Mouse (Mus musculus) midbrain, postnatal 0 days (tissue): ENCODE measurements around the gene Prss29. TPM values are rescaled to one million over a fixed set of nuclear protein-coding genes. Genes with fewer than 3 reads are reported as not detected.

ENCODE experiments used
- ATAC-seq: fragments of 200-750 bp; cut with Nextera tagmentation; 2 replicates; pipeline ENCODE4 v1.8.0; 2017; ENCODE audit warnings: moderate number of reproducible peaks, mild to moderate bottlenecking, moderate TSS enrichment, moderate library complexity; ENCODE audit not compliant: low FRiP score
- DNase-seq: peaks from one replicate; pipeline ENCODE4 v3.0.0-alpha.2; 2015; ENCODE audit warnings: low spot score
- H3K27ac ChIP-seq: fragments of 300-500 bp; sonication (generic); 2 replicates; pipeline ENCODE4 v1.5.1; 2014; ENCODE audit warnings: low read depth, mild to moderate bottlenecking, low read length, mixed read lengths
- H3K27me3 ChIP-seq: fragments of 300-500 bp; sonication (generic); 2 replicates; pipeline ENCODE4 v1.6.1; 2014; ENCODE audit warnings: low read length, control low read depth, mixed read lengths; ENCODE audit not compliant: insufficient read depth
- H3K36me3 ChIP-seq: fragments of 300-500 bp; sonication (generic); 2 replicates; pipeline ENCODE4 v1.6.1; 2014; ENCODE audit warnings: low read length, control low read depth, mixed read lengths; ENCODE audit not compliant: insufficient read depth
- H3K4me1 ChIP-seq: fragments of 300-500 bp; sonication (generic); 2 replicates; pipeline ENCODE4 v1.6.1; 2014; ENCODE audit warnings: mild to moderate bottlenecking, control low read depth, antibody characterized with exemption, low read length, mixed read lengths; ENCODE audit not compliant: insufficient read depth
- H3K4me2 ChIP-seq: fragments of 300-500 bp; sonication (generic); 2 replicates; pipeline ENCODE4 v1.6.1; 2014; ENCODE audit warnings: low read depth, mild to moderate bottlenecking, low read length, mixed read lengths; ENCODE audit not compliant: poor library complexity, severe bottlenecking
- H3K4me3 ChIP-seq: fragments of 300-500 bp; sonication (generic); 2 replicates; pipeline ENCODE4 v1.5.1; 2014; ENCODE audit warnings: low read depth, mild to moderate bottlenecking, low read length, moderate library complexity
- H3K9ac ChIP-seq: fragments of 300-500 bp; sonication (generic); replicated peaks from 2 replicates; pipeline ENCODE4 v1.6.1; 2014; ENCODE audit warnings: mild to moderate bottlenecking, low read length, moderate library complexity, mixed read lengths; ENCODE audit not compliant: poor library complexity, severe bottlenecking
- H3K9me3 ChIP-seq: fragments of 300-500 bp; sonication (generic); 2 replicates; pipeline ENCODE4 v1.6.1; 2016; ENCODE audit warnings: low read length, control low read depth
- CTCF ChIP-seq: IDR thresholded peaks from 2 replicates; pipeline ENCODE4 v1.5.1; 2016; ENCODE audit warnings: antibody characterized with exemption, mild to moderate bottlenecking
- WGBS: fragments of 180-500 bp; shearing (Covaris S2); extraction: QIAGEN DNeasy Blood & Tissue Kit; methylation state at CpG from one replicate; pipeline ENCODE4 v1.1.7; 2014; 5-methylcytosine and 5-hydroxymethylcytosine counted together
- polyA plus RNA-seq: library from polyadenylated mRNA; unstranded; fragments of >200 nt; fragmentation: Nextera tagmentation; extraction: Ambion mirVana; gene quantifications from 2 replicates; pipeline ENCODE4 v1.2.1, GENCODE M21; 2015
- total RNA-seq: library from RNA; depleted of rRNA; stranded (reverse); fragments of >200 nt; gene quantifications from 2 replicates; pipeline ENCODE4 v1.2.3, GENCODE M21; 2014; rRNA removed

The Prss29 gene
- total and polyA plus RNA-seq, 2 experiments from 2014 or later: not detected

- Histone ChIP-seq H3K27ac (no peak overlapping the region), H3K4me1 (no peaks in the 10 kb centered on the region), H3K4me2 (no peak overlapping the region), H3K4me3 (no peak overlapping the region), H3K27me3 (no peaks in the 10 kb centered on the region), H3K36me3 (no peaks in the 10 kb centered on the region), H3K9me3 (no peaks in the 10 kb centered on the region), H3K9ac (no peak overlapping the region)
- DNase-seq (no peak), ATAC-seq (no peak)
- WGBS: 65% methylated on average over 2 of the region's 2 CpGs
- TF ChIP-seq CTCF: no peak
Observed at GRCm38 (mm10) chr17:25361291-25361690, 42.8 kb downstream of the Prss29 start.

DNA sequence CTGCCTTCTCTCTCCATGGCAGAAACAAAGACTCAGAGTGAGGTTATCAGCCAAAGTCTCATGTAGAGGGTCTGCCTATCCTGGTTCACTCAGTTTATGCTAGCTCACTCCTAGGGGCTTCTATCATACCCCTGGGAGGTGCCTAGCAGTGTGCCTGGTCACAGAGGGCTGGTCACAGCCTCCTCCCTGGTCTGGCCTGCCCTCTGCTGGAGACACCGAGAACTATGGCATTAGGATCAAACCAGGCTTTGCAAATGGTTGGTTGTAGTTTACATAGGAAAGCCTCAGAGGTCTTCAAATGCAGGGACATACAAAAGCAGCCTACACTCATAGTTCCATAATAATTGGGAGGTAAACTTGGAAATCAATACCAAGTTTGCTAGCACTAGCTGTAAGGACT, 45.3 kb downstream of the Prss29 start:
- Histone ChIP-seq H3K9ac (no peak overlapping the region), H3K36me3 (no peaks in the 10 kb centered on the region), H3K27me3 (no peaks in the 10 kb centered on the region), H3K4me1 (no peaks in the 10 kb centered on the region), H3K9me3 (no peaks in the 10 kb centered on the region), H3K4me2 (no peak overlapping the region), H3K4me3 (no peak overlapping the region), H3K27ac (no peak overlapping the region)
- DNase-seq (peak; percentile 4), ATAC-seq (no peak)
- peak; percentile 73 for TF ChIP-seq CTCF
- WGBS: 0% methylated on average over 1 of the region's 1 CpGs

DNA sequence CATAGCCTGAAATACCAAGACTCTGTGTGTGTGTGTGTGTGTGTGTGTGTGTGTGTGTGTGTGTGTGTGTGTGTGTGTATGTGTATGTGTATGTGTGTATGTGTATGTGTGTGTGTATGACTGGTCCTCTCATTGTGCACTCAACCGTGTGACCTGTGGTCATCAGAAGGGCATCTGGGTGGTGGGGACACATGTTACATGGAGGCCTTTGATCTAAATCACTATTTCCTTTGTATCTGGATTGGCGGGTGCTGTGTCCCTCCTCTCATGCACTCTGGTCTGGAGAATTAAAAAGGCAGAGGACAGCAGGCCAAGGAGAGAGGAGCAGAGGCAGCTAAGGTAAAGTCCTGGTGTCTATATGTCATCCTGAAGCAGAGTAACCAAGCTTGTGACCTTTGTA, 47.6 kb downstream of the Prss29 start, which contains the start of gene Tpsb2:
Tpsb2 (plus strand) TSS at position 301 of the 400 bp plus-strand sequence.
- DNase-seq (no peak), ATAC-seq (no peak)
- H3K4me2 ChIP-seq: no peak within 1 kb of the TSS
- H3K36me3 ChIP-seq: no peaks in the 10 kb centered on the region
- no peak within 1 kb of the TSS for H3K9ac ChIP-seq
- H3K4me1 ChIP-seq: no peaks in the 10 kb centered on the region
- WGBS: 67% methylated on average over 2 of the region's 2 CpGs
- no peaks in the 10 kb centered on the region for H3K9me3 ChIP-seq
- H3K27ac ChIP-seq: no peak within 1 kb of the TSS
- H3K4me3 ChIP-seq: no peak within 1 kb of the TSS
- no peaks in the 10 kb centered on the region for H3K27me3 ChIP-seq
- no peak for TF ChIP-seq CTCF

GRCm38 (mm10) chr17:25368973-25369372, 50.5 kb downstream of the Prss29 start, which contains the start of gene Tpsg1:
Gene Tpsg1 (plus strand): TSS chr17:25369273.
- H3K27me3 ChIP-seq: no peaks in the 10 kb centered on the region
- H3K36me3 ChIP-seq: no peaks in the 10 kb centered on the region
- H3K4me2 ChIP-seq: no peak within 1 kb of the TSS
- no peak for TF ChIP-seq CTCF
- no peak within 1 kb of the TSS for H3K4me3 ChIP-seq
- H3K4me1 ChIP-seq: no peaks in the 10 kb centered on the region
- no peak within 1 kb of the TSS for H3K27ac ChIP-seq
- ATAC-seq (no peak), DNase-seq (no peak)
- H3K9me3 ChIP-seq: no peaks in the 10 kb centered on the region
- WGBS: 70% methylated on average over 3 of the region's 3 CpGs
- no peak within 1 kb of the TSS for H3K9ac ChIP-seq

Other genes with a start within 250 kb of the Prss29 start
- 11.1 and 11.2 TPM in 2 replicates for gene Tmem204, start 235.1 kb upstream of the Prss29 start, total RNA-seq
- gene Tmem204, start 235.1 kb upstream of the Prss29 start, polyA plus RNA-seq: 8.2 and 8.3 TPM in 2 replicates
- gene Telo2, start 202.7 kb upstream of the Prss29 start, total RNA-seq: 45.0 and 56.3 TPM in 2 replicates
- gene Telo2, start 202.7 kb upstream of the Prss29 start, polyA plus RNA-seq: 34.9 and 36.5 TPM in 2 replicates
- gene Ptx4, start 197.9 kb upstream of the Prss29 start, total RNA-seq: 0.42 TPM in 1 of 2 replicates, not detected in the other
- 0.20 and 0.59 TPM in 2 replicates for gene Ptx4, start 197.9 kb upstream of the Prss29 start, polyA plus RNA-seq
- gene Clcn7, start 185.3 kb upstream of the Prss29 start, total RNA-seq: 37.9 and 39.5 TPM in 2 replicates
- 25.5 and 26.7 TPM in 2 replicates for gene Clcn7, start 185.3 kb upstream of the Prss29 start, polyA plus RNA-seq
- not detected in 2 replicates for gene Ccdc154, start 156.2 kb upstream of the Prss29 start, total RNA-seq
- gene Ccdc154, start 156.2 kb upstream of the Prss29 start, polyA plus RNA-seq: not detected in 2 replicates
- 0.57 TPM in 1 of 2 replicates, not detected in the other for gene Gm38655, start 143.2 kb upstream of the Prss29 start, total RNA-seq
- not detected in 2 replicates for gene Gm38655, start 143.2 kb upstream of the Prss29 start, polyA plus RNA-seq
- 16.8 and 17.9 TPM in 2 replicates for gene BC003965, start 134.1 kb upstream of the Prss29 start, total RNA-seq
- gene BC003965, start 134.1 kb upstream of the Prss29 start, polyA plus RNA-seq: 30.2 and 30.3 TPM in 2 replicates
- 34.1 and 34.7 TPM in 2 replicates for gene Unkl, start 130.3 kb upstream of the Prss29 start, total RNA-seq
- 17.3 and 19.5 TPM in 2 replicates for gene Unkl, start 130.3 kb upstream of the Prss29 start, polyA plus RNA-seq
- 97.2 and 104 TPM in 2 replicates for gene Gnptg, start 78.5 kb upstream of the Prss29 start, total RNA-seq
- 127 and 134 TPM in 2 replicates for gene Gnptg, start 78.5 kb upstream of the Prss29 start, polyA plus RNA-seq
- gene Tsr3, start 78.5 kb upstream of the Prss29 start, total RNA-seq: 39.6 and 40.1 TPM in 2 replicates
- 74.2 and 76.2 TPM in 2 replicates for gene Tsr3, start 78.5 kb upstream of the Prss29 start, polyA plus RNA-seq
- 94.2 and 98.4 TPM in 2 replicates for gene Baiap3, start 62.3 kb upstream of the Prss29 start, total RNA-seq
- gene Baiap3, start 62.3 kb upstream of the Prss29 start, polyA plus RNA-seq: 48.4 and 49.9 TPM in 2 replicates
- 444 and 524 TPM in 2 replicates for gene Ube2i, start 44.0 kb upstream of the Prss29 start, total RNA-seq
- 401 and 432 TPM in 2 replicates for gene Ube2i, start 44.0 kb upstream of the Prss29 start, polyA plus RNA-seq
- not detected in 2 replicates for gene Prss34, start 20.3 kb upstream of the Prss29 start, total RNA-seq
- gene Prss34, start 20.3 kb upstream of the Prss29 start, polyA plus RNA-seq: not detected in 2 replicates
- gene Prss28, start 10.0 kb upstream of the Prss29 start, total RNA-seq: not detected in 2 replicates
- not detected in 2 replicates for gene Prss28, start 10.0 kb upstream of the Prss29 start, polyA plus RNA-seq
- gene Tpsab1, start 26.9 kb downstream of the Prss29 start, total RNA-seq: not detected in 2 replicates
- gene Tpsab1, start 26.9 kb downstream of the Prss29 start, polyA plus RNA-seq: not detected in 2 replicates
- 0.28 and 1.8 TPM in 2 replicates for gene Tpsb2, start 47.7 kb downstream of the Prss29 start, total RNA-seq
- gene Tpsb2, start 47.7 kb downstream of the Prss29 start, polyA plus RNA-seq: 0.60 and 1.0 TPM in 2 replicates
- gene Tpsg1, start 50.6 kb downstream of the Prss29 start, total RNA-seq: not detected in 2 replicates
- 1.0 and 1.2 TPM in 2 replicates for gene Tpsg1, start 50.6 kb downstream of the Prss29 start, polyA plus RNA-seq
- 117 and 164 TPM in 2 replicates for gene Cacna1h, start 115.1 kb downstream of the Prss29 start, total RNA-seq
- 7.6 and 9.5 TPM in 2 replicates for gene Cacna1h, start 115.1 kb downstream of the Prss29 start, polyA plus RNA-seq
- 1.9 and 5.2 TPM in 2 replicates for gene Tekt4, start 136.0 kb downstream of the Prss29 start, total RNA-seq
- 2.1 and 2.3 TPM in 2 replicates for gene Tekt4, start 136.0 kb downstream of the Prss29 start, polyA plus RNA-seq
- 1.9 and 2.0 TPM in 2 replicates for gene Sstr5, start 178.6 kb downstream of the Prss29 start, total RNA-seq
- gene Sstr5, start 178.6 kb downstream of the Prss29 start, polyA plus RNA-seq: 1.7 and 2.4 TPM in 2 replicates